Mouse (Mus musculus) myocyte (in vitro differentiated cells): ENCODE results near the gene AI837181. TPM values are rescaled to one million over a fixed set of nuclear protein-coding genes. Genes with fewer than 3 reads are reported as not detected.

Experiments
- H3K27me3 ChIP-seq: one replicate; pipeline ENCODE4 v1.6.1; 2011; ENCODE audit not compliant: control insufficient read depth, insufficient read depth, insufficient read length
- H3K36me3 ChIP-seq: one replicate; pipeline ENCODE4 v1.6.1; 2011; ENCODE audit not compliant: control insufficient read depth, insufficient read depth
- H3K4me2 ChIP-seq: one replicate; pipeline ENCODE4 v1.6.1; 2011; ENCODE audit warnings: low read depth, control low read depth
- H3K4me3 ChIP-seq: one replicate; pipeline ENCODE4 v1.5.1; 2011; ENCODE audit warnings: mild to moderate bottlenecking, control low read depth, moderate library complexity
- H3K79me2 ChIP-seq: one replicate; pipeline ENCODE4 v1.6.1; 2011; ENCODE audit not compliant: control insufficient read depth, insufficient read depth
- H3ac ChIP-seq: one replicate; pipeline ENCODE4 v1.6.1; 2011; ENCODE audit not compliant: control insufficient read depth, insufficient read length
- POLR2A ChIP-seq: IDR thresholded peaks from one replicate; pipeline ENCODE4 v1.6.1; 2011; ENCODE audit warnings: low read depth, mild to moderate bottlenecking, control low read depth, moderate library complexity; ENCODE audit not compliant: insufficient read length
- POLR2AphosphoS2 ChIP-seq: IDR thresholded peaks from one replicate; pipeline ENCODE4 v1.6.1; 2011; ENCODE audit warnings: low read depth, control low read depth; ENCODE audit not compliant: insufficient read length
- TCF3 ChIP-seq: IDR thresholded peaks from one replicate; pipeline ENCODE4 v1.6.1; 2011; ENCODE audit warnings: low read depth, control low read depth; ENCODE audit not compliant: insufficient read length
- polyA plus RNA-seq: library from polyadenylated mRNA; unstranded; fragments of >200 nt; fragmentation: generic; extraction: Trizol; gene quantifications from one replicate; pipeline ENCODE4 v1.2.1, GENCODE M21; 2012; ENCODE audit warnings: missing spikeins

AI837181 gene
- polyA plus RNA-seq, 1 experiment, result 69.9 TPM

GRCm38 (mm10) chr19:5475069-5475714 is 50.2 kb downstream of the AI837181 start:
- Histone ChIP-seq H3K4me3 (peak overlapping the region; percentile 62), H3K79me2 (peaks cover 19% of the 10 kb centered on the region), H3K27me3 (no peaks in the 10 kb centered on the region), H3ac (peak overlapping the region; percentile 75), H3K4me2 (peak overlapping the region; percentile 90), H3K36me3 (peaks cover 5% of the 10 kb centered on the region)
- TF ChIP-seq POLR2AphosphoS2, result peak; percentile 17
- TF ChIP-seq POLR2A, result peak; percentile 34
- no peak for TF ChIP-seq TCF3

Other genes starting within 250 kb of the AI837181 start
- 6.5 TPM for gene Pacs1, start 152.0 kb upstream of the AI837181 start, polyA plus RNA-seq
- 109 TPM for gene Sf3b2, start 129.7 kb upstream of the AI837181 start, polyA plus RNA-seq
- gene Gal3st3, start 126.8 kb upstream of the AI837181 start, polyA plus RNA-seq, result 0.05 TPM
- not detected for gene Catsper1, start 89.4 kb upstream of the AI837181 start, polyA plus RNA-seq
- gene Cst6, start 75.6 kb upstream of the AI837181 start, polyA plus RNA-seq, result 28.0 TPM
- gene Eif1ad, start 58.4 kb upstream of the AI837181 start, polyA plus RNA-seq, result 52.9 TPM
- gene Banf1, start 58.0 kb upstream of the AI837181 start, polyA plus RNA-seq, result 337 TPM
- gene Sart1, start 36.4 kb upstream of the AI837181 start, polyA plus RNA-seq, result 55.6 TPM
- 0.37 TPM for gene Tsga10ip, start 22.6 kb upstream of the AI837181 start, polyA plus RNA-seq
- gene Drap1, start 165 bp upstream of the AI837181 start, polyA plus RNA-seq, result 481 TPM
- gene Fosl1, start 22.4 kb downstream of the AI837181 start, polyA plus RNA-seq, result 15.4 TPM
- 10.7 TPM for gene Ccdc85b, start 32.8 kb downstream of the AI837181 start, polyA plus RNA-seq
- 122 TPM for gene Fibp, start 35.5 kb downstream of the AI837181 start, polyA plus RNA-seq
- gene Ctsw, start 43.4 kb downstream of the AI837181 start, polyA plus RNA-seq, result 7.2 TPM
- 81.3 TPM for gene Efemp2, start 48.8 kb downstream of the AI837181 start, polyA plus RNA-seq
- gene Mus81, start 63.3 kb downstream of the AI837181 start, polyA plus RNA-seq, result 66.4 TPM
- 948 TPM for gene Cfl1, start 65.3 kb downstream of the AI837181 start, polyA plus RNA-seq
- 0.17 TPM for gene 1700020D05Rik, start 78.6 kb downstream of the AI837181 start, polyA plus RNA-seq
- gene Snx32, start 85.4 kb downstream of the AI837181 start, polyA plus RNA-seq, result 7.8 TPM
- gene Ovol1, start 135.5 kb downstream of the AI837181 start, polyA plus RNA-seq, result not detected
- 3.2 TPM for gene Ap5b1, start 142.9 kb downstream of the AI837181 start, polyA plus RNA-seq
- 31.9 TPM for gene Rnaseh2c, start 176.7 kb downstream of the AI837181 start, polyA plus RNA-seq
- 37.1 TPM for gene Kat5, start 185.1 kb downstream of the AI837181 start, polyA plus RNA-seq
- 58.0 TPM for gene Rela, start 212.3 kb downstream of the AI837181 start, polyA plus RNA-seq
- 14.4 TPM for gene Sipa1, start 238.6 kb downstream of the AI837181 start, polyA plus RNA-seq